ENCODE assay signal across 8 mouse cellular contexts in the genomic region with DNA sequence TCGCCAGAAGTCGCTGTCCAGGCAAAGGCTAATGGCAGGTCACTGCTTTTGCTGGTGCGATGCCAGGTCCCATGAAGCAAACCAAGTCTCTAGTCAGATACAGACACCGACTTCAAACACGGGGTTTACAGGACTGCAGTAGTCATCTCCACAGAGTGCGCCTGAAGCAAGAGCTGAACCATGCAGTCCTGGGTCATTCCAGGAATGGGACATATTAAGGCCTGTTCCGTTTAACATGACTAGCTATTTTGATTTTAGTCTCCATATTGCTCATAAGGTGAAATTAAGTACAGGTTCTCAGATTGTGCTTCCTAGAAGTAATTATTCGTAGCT. TPM values are rescaled to one million over a fixed set of nuclear protein-coding genes. Genes with fewer than 3 reads are reported as not detected.
DNase-seq lines count a peak whose midpoint lies in the region; ATAC-seq lines count a peak whose summit lies in the region.

No protein-coding gene starts in this region.

- ATAC-seq in lung, embryonic 16.5 days (ENCODE audit: low read depth) = peak; percentile 72
- ATAC-seq in neural tube, embryonic 15.5 days (ENCODE audit: low FRiP score) = peak; percentile 77

- H3K27ac ChIP-seq in lung, embryonic 16.5 days (ENCODE audit: low read length) = peak overlapping the region; percentile 50
- H3K27ac ChIP-seq in forebrain, embryonic 10.5 days = peak overlapping the region; percentile 97
- peak overlapping the region; percentile 99 for H3K27ac ChIP-seq in limb, embryonic 10.5 days
- peak overlapping the region; percentile 95 for H3K27ac ChIP-seq in neural tube, embryonic 15.5 days (replicated peaks)

- H3K4me2 ChIP-seq in lung, embryonic 16.5 days (ENCODE audit: low read depth, low read length) = peak overlapping the region; percentile 69
- H3K4me2 ChIP-seq in neural tube, embryonic 15.5 days = peak overlapping the region; percentile 68

- intact Hi-C loops in left cerebral cortex, postnatal 14 days (cut with DNase I) = no loop called here

- no peaks in the 10 kb centered on the region for H3K27me3 ChIP-seq in lung, embryonic 16.5 days (ENCODE audit: control insufficient read depth, insufficient read depth, low read depth, low read length)
- H3K27me3 ChIP-seq in forebrain, embryonic 10.5 days (ENCODE audit: poor library complexity, severe bottlenecking) = no peaks in the 10 kb centered on the region
- no peaks in the 10 kb centered on the region for H3K27me3 ChIP-seq in limb, embryonic 10.5 days (ENCODE audit: low read depth, poor library complexity, severe bottlenecking)
- H3K27me3 ChIP-seq in neural tube, embryonic 15.5 days (replicated peaks) = no peaks in the 10 kb centered on the region

- peaks cover 10% of the 10 kb centered on the region for H3K4me1 ChIP-seq in lung, embryonic 16.5 days (replicated peaks; ENCODE audit: control insufficient read depth, insufficient read depth, low read length)
- H3K4me1 ChIP-seq in forebrain, embryonic 10.5 days = peaks cover 25% of the 10 kb centered on the region
- H3K4me1 ChIP-seq in limb, embryonic 10.5 days = peaks cover 12% of the 10 kb centered on the region
- peaks cover 28% of the 10 kb centered on the region for H3K4me1 ChIP-seq in neural tube, embryonic 15.5 days

- no peaks in the 10 kb centered on the region for H3K9me3 ChIP-seq in lung, embryonic 16.5 days (ENCODE audit: control insufficient read depth, low read length)
- no peaks in the 10 kb centered on the region for H3K9me3 ChIP-seq in forebrain, embryonic 10.5 days
- H3K9me3 ChIP-seq in limb, embryonic 10.5 days (replicated peaks) = no peaks in the 10 kb centered on the region
- no peaks in the 10 kb centered on the region for H3K9me3 ChIP-seq in neural tube, embryonic 15.5 days (replicated peaks)

- peak overlapping the region; percentile 67 for H3K9ac ChIP-seq in lung, embryonic 16.5 days (ENCODE audit: low read length)
- peak overlapping the region; percentile 93 for H3K9ac ChIP-seq in neural tube, embryonic 15.5 days (replicated peaks)

- 34% methylated on average over 8 of the region's 8 CpGs for WGBS in lung, embryonic 16.5 days
- WGBS in forebrain, embryonic 10.5 days = 38% methylated on average over 8 of the region's 8 CpGs
- WGBS in limb, embryonic 10.5 days = 37% methylated on average over 8 of the region's 8 CpGs
- 35% methylated on average over 8 of the region's 8 CpGs for WGBS in neural tube, embryonic 15.5 days

- no peak for DNase-seq in lung, postnatal 25 days (ENCODE audit: low spot score)
- DNase-seq in forebrain, embryonic 10.5 days (ENCODE audit: extremely low spot score, low spot score) = no peak
- no peak for DNase-seq in limb, embryonic 10.5 days (ENCODE audit: low spot score)
- no peak for DNase-seq in left cerebral cortex, postnatal 14 days (ENCODE audit: low spot score in 2 of 2)
- DNase-seq in gastrocnemius, postnatal 25 days = no peak
- DNase-seq in adrenal gland, adult (ENCODE audit: inconsistent age in 2 of 2, low spot score in 1 of 2) = no peak

- H3K4me3 ChIP-seq in lung, embryonic 16.5 days (ENCODE audit: low read length) = peak overlapping the region; percentile 94
- peak overlapping the region; percentile 86 for H3K4me3 ChIP-seq in forebrain, embryonic 10.5 days
- peak overlapping the region; percentile 95 for H3K4me3 ChIP-seq in limb, embryonic 10.5 days
- peak overlapping the region; percentile 86 for H3K4me3 ChIP-seq in neural tube, embryonic 15.5 days (replicated peaks)

- peaks cover under 1% of the 10 kb centered on the region for H3K36me3 ChIP-seq in lung, embryonic 16.5 days (ENCODE audit: control insufficient read depth, insufficient read depth, low read length)
- H3K36me3 ChIP-seq in forebrain, embryonic 10.5 days (replicated peaks) = peaks cover 12% of the 10 kb centered on the region
- peaks cover 21% of the 10 kb centered on the region for H3K36me3 ChIP-seq in limb, embryonic 10.5 days
- H3K36me3 ChIP-seq in neural tube, embryonic 15.5 days = no peaks in the 10 kb centered on the region

RNA-seq across cellular contexts. Expression of a gene that starts 0.4 kb away (rescaled TPM):
- polyA plus RNA-seq in lung, embryonic 16.5 days (2015; fragmentation: Nextera tagmentation; extraction: Ambion mirVana) = 25.9 and 34.5 TPM in 2 replicates
- 38.5 and 45.6 TPM in 2 replicates for polyA plus RNA-seq in forebrain, embryonic 10.5 days (2016; fragmentation: Nextera tagmentation; extraction: Ambion mirVana)
- 39.5 and 44.0 TPM in 2 replicates for polyA plus RNA-seq in limb, embryonic 10.5 days (2016; fragmentation: Nextera tagmentation; extraction: Ambion mirVana)
- 82.0 and 106 TPM in 2 replicates for polyA plus RNA-seq in neural tube, embryonic 15.5 days (2015; fragmentation: Nextera tagmentation; extraction: Ambion mirVana)
- total RNA-seq in left cerebral cortex, postnatal 14 days (2021) = 10 to 100 TPM; 34.1 to 36.0 TPM
- 10 to 100 TPM; 11.4 to 11.6 TPM for total RNA-seq in gastrocnemius, postnatal 25 days (2021)

RNA-seq across cellular contexts. Expression of a gene that starts 49.2 kb away (rescaled TPM):
- polyA plus RNA-seq in lung, embryonic 16.5 days (2015; fragmentation: Nextera tagmentation; extraction: Ambion mirVana) = 17.3 and 18.5 TPM in 2 replicates
- 11.9 and 13.2 TPM in 2 replicates for polyA plus RNA-seq in forebrain, embryonic 10.5 days (2016; fragmentation: Nextera tagmentation; extraction: Ambion mirVana)
- polyA plus RNA-seq in limb, embryonic 10.5 days (2016; fragmentation: Nextera tagmentation; extraction: Ambion mirVana) = 14.4 and 15.8 TPM in 2 replicates
- polyA plus RNA-seq in neural tube, embryonic 15.5 days (2015; fragmentation: Nextera tagmentation; extraction: Ambion mirVana) = 7.6 and 9.8 TPM in 2 replicates
- total RNA-seq in left cerebral cortex, postnatal 14 days (2021) = 1 to 10 TPM; 1.8 to 2.1 TPM
- total RNA-seq in gastrocnemius, postnatal 25 days (2021) = 10 to 100 TPM in 1 of 2 experiments, 1 to 10 TPM in 1; 7.7 to 11.1 TPM

RNA-seq across cellular contexts. Expression of a gene that starts 58.9 kb away (rescaled TPM):
- polyA plus RNA-seq in lung, embryonic 16.5 days (2015; fragmentation: Nextera tagmentation; extraction: Ambion mirVana) = not detected in 2 replicates
- not detected in 2 replicates for polyA plus RNA-seq in forebrain, embryonic 10.5 days (2016; fragmentation: Nextera tagmentation; extraction: Ambion mirVana)
- not detected in 2 replicates for polyA plus RNA-seq in limb, embryonic 10.5 days (2016; fragmentation: Nextera tagmentation; extraction: Ambion mirVana)
- polyA plus RNA-seq in neural tube, embryonic 15.5 days (2015; fragmentation: Nextera tagmentation; extraction: Ambion mirVana) = not detected in 2 replicates
- not detected for total RNA-seq in left cerebral cortex, postnatal 14 days (2021)
- not detected for total RNA-seq in gastrocnemius, postnatal 25 days (2021)
